Mouse (Mus musculus): Measurements from ENCODE around the gene Bcas3.

- TF ChIP-seq EP300 (IDR thresholded peaks at IDR 0.05; ENCODE audit: low read depth), result no peak
- no peak for TF ChIP-seq CTCF (IDR thresholded peaks at IDR 0.05; ENCODE audit: low read depth)
Measured at GRCm38 (mm10) chr11:85428227-85428626, 75.3 kb downstream of the Bcas3 start.
